Mouse (Mus musculus): ENCODE measurements around the gene Fibp.
A peak's percentile ranks its signal among the peaks of the same experiment; 100 is the strongest.

The Fibp gene

DNA sequence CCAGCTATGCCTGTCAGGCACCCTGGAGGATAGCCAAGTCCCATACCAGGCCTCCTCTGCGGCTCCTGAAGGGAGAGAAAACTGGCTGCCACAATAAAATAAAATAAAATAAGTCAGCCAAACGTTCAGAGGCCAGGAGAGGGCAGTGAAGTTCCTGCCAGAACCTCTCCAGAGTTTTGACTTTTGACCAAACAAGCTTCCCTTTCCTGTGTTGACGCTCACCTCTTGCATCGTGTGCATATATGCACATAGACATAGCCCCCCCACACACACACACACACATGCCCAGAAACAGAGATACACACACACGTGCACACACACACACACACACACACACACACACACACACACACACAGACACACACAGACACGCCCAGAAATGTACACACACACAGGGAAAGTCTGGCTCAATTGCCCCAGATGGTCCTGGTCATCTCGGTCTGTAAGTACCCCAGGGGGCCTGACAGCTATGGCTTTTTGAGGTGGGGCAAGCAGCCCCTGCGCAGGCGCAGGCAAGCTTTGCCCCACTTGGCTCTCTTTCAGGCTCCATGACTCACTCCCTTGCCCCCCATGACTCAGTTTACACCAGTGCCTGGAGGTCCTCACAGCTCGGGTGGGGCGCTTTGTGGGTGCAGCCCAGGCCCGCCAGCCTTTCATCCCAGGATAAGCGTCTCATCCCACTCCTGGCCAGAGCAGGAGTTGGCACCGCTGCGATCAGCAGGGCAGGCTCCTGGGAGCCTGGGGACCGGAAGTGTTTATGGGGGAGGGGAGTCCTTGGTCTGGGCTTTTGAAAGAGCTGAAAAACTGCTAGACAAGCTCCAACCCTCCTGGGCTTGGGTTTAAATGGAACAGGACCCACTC lies 27.2 kb upstream of the Fibp start:
- DNase-seq = peak; percentile 47 to 67

DNA sequence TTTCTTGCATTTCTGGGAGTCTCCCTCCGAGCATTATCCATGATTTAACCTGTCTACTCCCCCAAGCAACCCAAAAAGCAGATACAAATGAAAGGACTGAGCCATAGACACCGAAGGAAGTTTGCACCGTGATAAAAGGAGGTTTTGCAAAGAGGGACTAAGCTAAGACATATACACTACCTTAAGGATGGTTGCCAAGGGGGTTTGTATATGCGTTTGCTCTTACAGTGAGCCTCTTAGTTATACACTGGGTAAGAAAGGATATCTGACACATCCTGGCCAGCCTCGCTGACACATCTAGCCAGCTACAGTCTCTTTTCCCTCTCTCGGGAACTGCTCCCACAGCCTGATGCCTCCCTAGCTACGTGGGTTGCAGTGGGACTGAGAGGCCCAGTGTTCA lies 26.5 kb upstream of the Fibp start:
- DNase-seq = no peak

- DNase-seq = no peak
Measured at GRCm38 (mm10) chr19:5444371-5444908, 16.0 kb upstream of the Fibp start.

DNA sequence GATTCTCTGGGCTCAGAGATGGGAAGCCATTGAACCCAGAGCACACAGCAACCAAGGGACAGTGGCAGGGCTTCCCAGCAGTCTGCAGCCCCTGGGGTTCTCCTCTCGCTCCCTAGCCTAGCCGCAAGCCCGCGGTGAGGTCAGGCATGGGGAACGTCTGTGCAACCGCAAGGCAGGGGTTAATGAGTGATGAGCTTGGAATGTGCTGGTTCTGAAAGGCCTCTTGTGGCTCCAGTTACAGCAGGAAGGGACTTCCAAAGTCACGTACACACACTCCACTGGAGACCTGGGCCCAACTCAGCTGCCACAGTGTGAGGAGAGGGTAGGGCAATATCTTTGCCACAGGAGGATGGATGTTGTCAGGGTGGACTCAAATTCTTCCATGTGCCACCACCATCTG lies 15.5 kb upstream of the Fibp start:
- DNase-seq = no peak

- no peak for DNase-seq
Measured at GRCm38 (mm10) chr19:5445747-5446146, 14.7 kb upstream of the Fibp start.

DNA sequence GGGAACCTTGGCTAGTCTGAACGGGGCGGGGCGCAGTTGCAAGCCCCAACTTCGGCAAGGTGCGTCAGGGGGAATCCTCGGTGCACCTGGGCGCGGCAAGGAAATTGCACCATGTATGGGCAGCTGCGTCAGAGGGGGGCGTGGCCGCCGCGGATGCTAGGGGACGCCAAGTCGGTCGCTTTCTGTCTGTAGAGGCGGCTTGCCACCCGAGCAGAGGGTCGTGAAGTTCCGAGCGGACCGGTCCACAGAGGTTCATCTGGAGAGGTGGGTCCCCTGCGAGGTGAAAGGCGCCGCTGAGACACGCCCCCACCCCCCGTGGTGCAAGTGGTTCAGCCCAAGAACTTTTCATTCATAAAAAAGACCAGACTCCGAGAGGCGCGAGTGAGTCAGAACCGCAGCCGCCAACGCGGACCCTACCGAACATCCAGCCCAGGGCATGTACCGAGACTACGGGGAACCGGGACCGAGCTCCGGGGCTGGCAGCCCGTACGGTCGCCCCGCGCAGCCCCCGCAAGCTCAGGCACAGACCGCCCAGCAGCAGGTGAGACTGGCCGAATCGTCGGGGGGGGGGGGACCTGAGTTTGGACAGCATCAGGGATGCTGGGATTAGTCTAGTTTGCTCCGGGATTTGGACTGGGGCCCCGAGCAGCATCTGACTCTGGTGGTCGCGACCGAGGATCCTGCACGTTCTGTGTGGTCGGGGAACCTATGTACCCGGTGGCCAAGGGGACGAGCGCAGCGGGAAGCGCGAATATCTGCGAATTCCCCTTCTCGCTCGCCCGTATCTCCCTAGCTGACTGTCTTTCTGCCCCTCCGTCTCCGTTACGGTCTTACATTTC lies 12.7 kb upstream of the Fibp start, which contains the start of gene Fosl1:
TSS of gene Fosl1 (plus strand) at position 33 of the 839 bp plus-strand sequence.
- peak; percentile 66 to 72 for DNase-seq

GRCm38 (mm10) chr19:5448354-5449150 lies 11.9 kb upstream of the Fibp start:
- DNase-seq = no peak

- no peak for DNase-seq
Measured at GRCm38 (mm10) chr19:5449673-5450072, 10.7 kb upstream of the Fibp start.

DNA sequence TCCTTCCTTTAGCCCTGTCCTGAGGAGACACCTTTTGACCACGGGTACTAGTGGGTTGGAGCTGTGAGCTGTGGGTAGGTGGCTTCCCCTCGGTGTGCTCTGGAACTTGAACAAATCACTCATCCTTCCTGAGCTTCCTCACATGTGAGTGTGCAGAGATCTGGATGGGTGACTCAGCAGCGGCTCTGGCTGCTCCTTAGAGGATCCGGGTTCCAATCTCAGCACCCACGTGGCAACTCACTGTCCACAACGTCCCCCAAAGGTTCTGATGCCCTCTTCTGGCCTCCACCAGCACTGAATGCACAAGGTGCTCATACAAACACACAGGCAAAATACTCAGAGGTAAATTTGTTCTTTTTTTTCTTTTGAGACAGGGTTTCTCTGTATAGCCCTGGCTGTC lies 8.6 kb upstream of the Fibp start:
- DNase-seq = no peak

DNA sequence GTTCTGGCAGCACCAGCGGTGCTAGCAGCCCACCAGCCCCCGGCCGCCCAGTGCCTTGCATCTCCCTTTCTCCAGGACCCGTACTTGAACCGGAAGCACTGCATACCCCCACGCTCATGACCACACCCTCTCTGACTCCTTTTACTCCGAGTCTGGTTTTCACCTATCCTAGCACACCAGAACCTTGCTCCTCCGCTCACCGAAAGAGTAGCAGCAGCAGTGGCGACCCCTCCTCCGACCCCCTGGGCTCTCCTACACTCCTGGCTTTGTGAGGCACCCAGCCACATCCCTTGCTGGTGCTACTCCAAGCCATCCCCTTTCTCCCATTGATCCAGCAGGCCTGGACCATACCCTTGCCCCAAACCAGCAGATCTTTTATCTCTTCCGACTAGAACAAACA lies 5.4 kb upstream of the Fibp start:
- DNase-seq = no peak

DNA sequence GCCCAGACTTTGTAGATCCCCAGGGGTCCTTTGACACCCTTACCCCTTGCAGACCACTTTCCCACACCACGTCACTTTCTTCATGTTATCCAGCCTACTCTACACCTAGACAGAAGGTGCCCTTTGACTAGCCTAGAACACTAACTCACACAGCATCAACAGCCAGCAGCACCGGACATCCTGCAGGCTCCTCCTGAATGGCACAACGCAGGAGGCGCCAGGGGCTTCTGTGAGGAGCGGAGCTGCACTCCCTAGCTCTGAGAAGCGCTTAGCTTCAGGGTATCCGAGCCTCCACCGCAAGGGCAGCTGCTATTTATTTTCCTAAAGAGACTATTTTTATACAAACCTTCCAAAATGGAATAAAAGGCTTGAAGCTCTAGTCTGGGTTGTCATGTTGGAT lies 4.8 kb upstream of the Fibp start:
- no peak for DNase-seq

- DNase-seq = no peak
Measured at GRCm38 (mm10) chr19:5456241-5456921, 4.0 kb upstream of the Fibp start.

DNA sequence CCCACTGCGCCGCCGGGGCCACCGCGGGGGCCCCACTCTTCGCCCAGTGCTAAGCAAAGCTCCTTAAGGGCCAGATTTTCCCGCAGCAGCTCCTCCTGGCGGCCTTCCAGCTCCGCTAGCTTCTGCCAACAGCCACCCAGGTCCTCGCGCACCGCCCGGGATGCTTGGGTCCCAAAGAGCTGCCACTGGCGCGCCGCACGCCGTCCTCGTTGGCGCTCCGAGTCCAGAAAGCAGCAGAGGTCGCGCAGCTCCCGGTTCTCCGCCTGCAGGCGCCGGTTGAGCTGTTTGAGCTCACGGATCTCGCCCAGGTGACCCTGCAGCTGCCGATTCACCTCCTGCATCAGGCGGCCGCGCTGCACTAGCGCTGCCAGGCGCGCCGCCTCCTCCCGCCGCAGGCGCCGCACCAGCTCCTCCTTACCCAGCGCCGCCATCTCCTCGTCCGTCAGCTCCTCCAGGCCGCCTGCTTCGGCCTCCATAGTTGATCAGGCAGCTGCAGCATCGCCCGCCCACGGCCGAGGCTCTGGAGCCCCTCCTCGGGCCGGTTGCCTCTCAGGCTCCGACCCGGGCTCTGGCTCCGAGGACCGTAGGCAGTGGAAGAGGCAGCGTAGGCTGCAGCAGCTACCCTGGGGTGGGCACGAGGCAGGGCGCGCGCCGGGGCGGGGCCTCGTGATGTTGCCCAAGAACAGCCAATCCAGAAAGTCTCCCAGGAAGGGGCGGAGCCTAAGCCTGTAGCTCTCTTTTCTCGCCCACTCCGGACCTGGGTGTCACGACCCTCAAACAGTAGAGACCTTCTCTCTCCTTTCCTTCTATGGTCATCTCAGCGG lies 3.3 kb upstream of the Fibp start:
- DNase-seq = peak; percentile 92 to 93

DNA sequence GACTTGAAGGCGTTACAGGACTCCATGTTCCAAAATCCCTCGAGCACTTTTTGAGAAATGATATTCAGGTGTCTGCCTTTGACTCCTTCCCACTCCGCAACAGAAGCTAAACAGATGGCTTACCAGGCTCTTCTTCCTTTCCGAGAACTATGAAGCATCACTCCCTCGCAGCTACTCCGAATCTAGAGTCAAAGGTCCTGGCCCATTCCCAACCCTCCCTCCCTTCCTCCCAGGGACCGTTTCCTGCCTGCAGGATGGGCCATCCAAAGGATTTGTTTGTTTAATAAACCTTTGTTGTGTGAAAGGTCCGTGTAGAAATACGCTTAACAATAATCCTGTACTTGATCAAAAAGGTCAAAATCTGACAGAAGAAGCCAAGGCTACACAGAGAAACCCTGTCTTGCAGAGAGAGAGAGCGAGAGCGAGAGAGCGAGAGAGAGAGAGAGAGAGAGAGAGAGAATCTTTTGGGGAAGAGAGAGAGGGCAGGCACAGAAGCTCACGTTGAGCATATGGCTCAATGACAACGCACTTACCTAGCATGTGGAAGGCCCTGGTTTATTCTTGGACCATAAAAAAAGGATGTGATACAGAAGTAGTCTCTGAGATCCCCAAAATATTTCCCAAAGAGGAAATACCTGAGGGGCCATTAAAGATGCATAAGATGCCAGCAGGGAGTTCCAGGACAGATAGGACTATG lies 2.5 kb upstream of the Fibp start, which contains the start of gene Ccdc85b:
TSS of gene Ccdc85b (minus strand) at position 149 of the 697 bp plus-strand sequence.
- no peak for DNase-seq

GRCm38 (mm10) chr19:5459019-5459418 lies 1.4 kb upstream of the Fibp start:
- no peak for DNase-seq

GRCm38 (mm10) chr19:5459896-5460295 lies 519 bp upstream of the Fibp start:
- no peak for DNase-seq

- DNase-seq = no peak
Measured at GRCm38 (mm10) chr19:5461411-5461810, 996 bp downstream of the Fibp start.

DNA sequence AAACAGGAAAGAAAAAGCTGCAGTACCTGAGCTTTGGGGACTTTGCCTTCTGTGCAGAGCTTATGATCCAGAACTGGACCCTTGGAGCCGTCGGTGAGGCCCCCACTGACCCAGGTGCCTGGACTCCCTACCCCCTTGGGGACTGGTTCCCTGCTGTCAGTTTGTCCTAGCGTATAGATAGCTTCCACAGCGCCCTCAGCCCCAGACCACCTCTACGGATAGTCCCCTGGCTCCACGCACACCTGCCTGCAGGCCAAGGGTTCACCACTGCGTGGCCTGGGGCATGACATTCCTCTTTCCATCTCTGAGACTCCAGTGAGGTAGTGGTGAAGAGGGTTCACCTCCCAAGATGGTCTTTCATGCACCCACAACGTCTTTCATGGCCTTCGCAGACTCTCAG lies 2.8 kb downstream of the Fibp start:
- no peak for DNase-seq

- peak in 1 of 2 experiments; percentile 61 for DNase-seq
Measured at GRCm38 (mm10) chr19:5463791-5464562, 3.6 kb downstream of the Fibp start.

- no peak for DNase-seq
Measured at GRCm38 (mm10) chr19:5465037-5465436, 4.6 kb downstream of the Fibp start.

All from thymus, adult 18-20 months (tissue).